Mouse (Mus musculus) NIH3T3 (cell line): ENCODE results near the gene Actn1.

Experiments
- DNase-seq: peaks from one replicate; pipeline ENCODE4 v3.0.0-alpha.2; 2012; ENCODE audit warnings: low read depth

Gene Actn1

DNA sequence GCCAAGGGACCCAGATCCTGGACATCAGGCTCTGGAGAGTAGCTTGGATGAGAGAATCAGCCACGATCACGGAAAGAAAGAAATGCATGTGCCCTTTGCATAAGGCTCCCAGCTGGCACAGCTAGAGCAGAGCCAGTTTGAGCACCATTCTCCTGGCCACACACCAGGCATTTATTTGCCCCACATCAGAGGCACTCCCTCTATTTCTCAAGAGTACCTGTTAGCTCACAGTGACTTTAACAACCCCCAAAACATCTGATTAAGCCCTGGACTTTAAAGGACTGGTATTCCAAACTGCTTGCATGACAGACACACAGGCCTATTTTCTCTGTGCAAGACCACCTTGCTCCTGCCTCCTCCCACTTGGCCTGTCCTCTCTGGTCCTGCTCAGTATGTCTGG is 78.3 kb downstream of the Actn1 start:
- no peak for DNase-seq

DNA sequence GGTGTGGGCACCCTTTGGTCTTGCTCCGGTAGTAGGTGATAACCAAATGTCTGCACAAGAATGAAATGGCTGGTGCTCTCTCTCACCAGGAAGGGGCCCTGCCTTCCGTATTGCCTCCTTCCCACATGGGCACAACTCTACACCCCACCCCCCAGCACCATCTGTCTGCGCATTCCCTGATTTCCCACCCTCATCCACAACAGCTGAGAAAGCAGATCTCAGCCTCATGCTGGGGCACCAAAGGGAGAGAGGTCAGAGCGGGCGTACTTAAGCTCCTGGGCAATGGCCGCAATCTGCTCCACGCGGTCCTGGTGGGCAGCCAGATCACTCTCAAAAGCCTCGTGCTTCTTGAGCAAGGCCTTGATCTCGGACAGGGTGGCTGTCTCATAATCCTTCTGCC is 82.1 kb downstream of the Actn1 start:
- DNase-seq = no peak

GRCm38 (mm10) chr12:80168736-80169135 is 91.4 kb downstream of the Actn1 start:
- DNase-seq = no peak

DNA sequence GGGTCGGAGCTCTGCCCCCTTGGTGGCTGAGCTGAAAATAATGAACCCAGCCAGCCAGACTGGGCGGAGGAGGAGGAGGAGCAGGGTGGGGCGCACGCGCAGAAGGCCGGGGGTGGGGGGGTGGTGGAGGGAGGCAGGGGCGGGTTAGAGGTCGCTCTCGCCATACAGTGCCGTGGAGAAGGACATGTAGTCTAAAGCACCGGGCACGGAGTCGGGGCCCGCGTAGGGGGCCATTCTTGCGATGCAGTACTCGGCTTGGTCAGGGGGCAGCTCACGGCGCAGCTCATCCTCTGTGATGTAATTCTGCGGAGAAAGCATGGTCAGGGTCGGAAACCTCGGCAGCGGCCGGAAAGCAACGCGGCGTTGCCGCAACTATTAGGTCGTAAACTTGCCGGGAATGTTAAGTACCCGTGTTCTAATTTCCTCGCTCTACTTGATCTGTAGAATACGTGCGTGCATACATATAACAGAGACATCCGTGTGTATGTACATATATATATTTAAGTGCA is 91.9 kb downstream of the Actn1 start:
- no peak for DNase-seq

GRCm38 (mm10) chr12:80167321-80167720 is 92.8 kb downstream of the Actn1 start:
- DNase-seq = no peak

- DNase-seq = peak; percentile 24
Measured at GRCm38 (mm10) chr12:80166651-80167050, 93.5 kb downstream of the Actn1 start.

GRCm38 (mm10) chr12:80164526-80164925 is 95.6 kb downstream of the Actn1 start:
- DNase-seq = peak; percentile 80

DNA sequence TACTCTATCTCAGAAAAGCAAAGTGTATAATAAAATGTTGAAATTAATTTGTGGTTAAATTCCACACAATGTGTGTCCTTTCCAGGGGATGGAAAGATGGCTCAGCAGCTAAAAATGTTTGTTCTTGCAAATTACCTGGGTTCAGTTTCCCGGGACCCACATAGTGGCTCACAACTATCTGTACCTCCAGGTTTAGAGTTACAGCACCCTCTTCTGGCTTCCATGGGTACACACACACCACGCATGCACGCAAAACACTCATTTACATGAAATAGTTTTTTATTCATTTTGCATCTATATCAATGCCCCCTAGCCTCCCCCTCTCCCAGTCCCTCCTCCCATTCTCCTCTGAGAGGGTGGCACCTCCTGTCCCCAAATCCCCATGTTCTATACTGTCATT is 97.7 kb downstream of the Actn1 start:
- no peak for DNase-seq

GRCm38 (mm10) chr12:80157675-80158074 is 102.5 kb downstream of the Actn1 start:
- peak; percentile 66 for DNase-seq

DNA sequence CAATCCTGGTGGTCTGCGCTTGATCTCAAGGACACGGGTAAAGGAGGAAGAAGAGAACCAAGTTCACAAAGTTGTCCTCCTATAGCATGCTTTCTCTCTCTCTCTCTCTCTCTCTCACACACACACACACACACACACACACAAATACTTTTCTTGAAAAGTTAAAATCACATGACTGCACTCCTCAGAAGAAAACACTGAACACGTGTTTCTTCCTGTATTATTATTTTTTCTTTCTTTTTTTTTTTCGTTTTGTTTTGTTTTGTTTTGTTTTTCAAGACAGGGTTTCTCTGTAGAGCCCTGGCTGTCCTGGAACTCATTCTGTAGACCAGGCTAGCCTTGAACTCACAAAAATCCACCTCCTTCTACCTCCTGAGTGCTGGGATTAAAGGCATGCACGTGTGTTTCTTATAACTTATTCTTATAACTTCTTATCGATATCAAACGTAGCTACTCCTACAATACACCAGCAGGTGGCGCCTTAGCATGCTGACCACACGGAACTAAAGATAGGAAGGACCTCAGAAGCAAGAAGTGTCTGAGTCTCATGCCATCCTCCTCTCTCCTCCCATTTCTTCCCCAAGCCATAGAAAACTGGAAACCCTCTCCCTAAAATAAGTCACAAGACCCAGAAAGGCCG is 106.4 kb downstream of the Actn1 start:
- peak; percentile 84 for DNase-seq

GRCm38 (mm10) chr12:80153078-80153477 is 107.1 kb downstream of the Actn1 start:
- DNase-seq = peak; percentile 34

GRCm38 (mm10) chr12:80151821-80152220 is 108.3 kb downstream of the Actn1 start:
- no peak for DNase-seq

DNA sequence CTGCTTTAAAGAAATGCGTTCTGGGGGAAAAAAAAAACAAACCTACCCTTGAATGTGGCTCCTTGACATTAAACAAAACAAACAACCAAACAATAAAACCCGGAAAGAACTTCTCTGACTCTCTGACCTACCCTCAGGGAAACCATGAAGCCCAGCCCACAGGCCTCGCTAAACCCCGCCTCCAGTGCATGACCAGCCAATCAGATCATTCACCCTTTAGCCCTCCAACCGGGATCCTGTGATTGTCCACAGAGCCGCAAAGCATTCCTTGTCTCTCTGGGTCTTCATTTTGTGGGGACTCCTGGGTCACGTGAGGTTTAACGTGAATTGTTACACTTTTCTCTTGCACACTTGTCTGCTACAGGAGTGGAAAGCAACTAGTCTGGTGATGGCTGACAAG is 109.5 kb downstream of the Actn1 start:
- DNase-seq = no peak

- no peak for DNase-seq
Measured at GRCm38 (mm10) chr12:80147563-80148214, 112.5 kb downstream of the Actn1 start.

DNA sequence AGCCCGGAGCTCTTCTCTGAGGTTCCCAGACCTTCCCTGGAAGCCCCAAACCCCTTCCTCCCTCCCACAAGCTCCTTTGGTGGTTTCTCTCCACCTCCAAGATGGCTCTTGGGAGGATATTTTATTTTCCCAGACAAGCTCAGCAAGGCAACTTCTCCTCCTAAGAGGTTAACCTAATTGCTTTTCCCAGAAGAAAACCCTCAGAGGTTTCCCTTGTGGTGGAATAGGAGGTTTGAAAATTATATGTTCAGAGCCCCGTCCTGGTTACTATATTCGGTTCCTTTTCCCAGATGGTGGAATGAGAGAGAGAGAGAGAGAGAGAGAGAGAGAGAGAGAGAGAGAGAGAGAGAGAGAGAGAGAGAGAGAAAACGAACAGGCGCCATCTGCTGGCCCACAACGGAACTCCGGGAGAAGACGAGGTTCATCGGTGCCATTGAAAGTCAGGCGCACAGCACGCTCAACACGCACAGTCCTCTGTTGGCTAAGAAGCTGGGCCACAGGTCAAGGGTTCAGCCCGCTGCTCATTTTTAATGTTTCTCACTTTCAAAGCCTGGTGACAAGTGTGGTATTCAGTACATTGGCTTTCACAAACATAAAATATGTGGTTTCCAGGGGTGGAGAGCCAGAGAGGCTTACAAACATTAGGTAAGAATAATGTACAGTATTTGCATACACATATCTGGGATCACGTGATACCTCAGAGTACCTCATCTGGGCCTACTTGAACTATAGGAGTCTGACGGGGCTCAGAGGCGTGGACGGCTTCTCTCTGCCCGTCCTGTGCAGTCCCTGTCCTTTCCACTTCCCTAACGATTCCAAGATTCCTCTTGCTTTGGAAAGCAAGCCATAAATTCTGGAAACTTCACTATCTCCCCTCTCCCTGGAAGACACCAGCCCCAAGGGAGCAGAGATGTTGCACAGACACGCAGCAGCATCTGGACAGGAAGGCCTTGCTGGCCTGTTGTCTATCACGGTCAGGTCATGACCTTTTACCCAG is 113.6 kb downstream of the Actn1 start:
- DNase-seq = peak; percentile 79

GRCm38 (mm10) chr12:80145365-80145764 is 114.8 kb downstream of the Actn1 start:
- no peak for DNase-seq

DNA sequence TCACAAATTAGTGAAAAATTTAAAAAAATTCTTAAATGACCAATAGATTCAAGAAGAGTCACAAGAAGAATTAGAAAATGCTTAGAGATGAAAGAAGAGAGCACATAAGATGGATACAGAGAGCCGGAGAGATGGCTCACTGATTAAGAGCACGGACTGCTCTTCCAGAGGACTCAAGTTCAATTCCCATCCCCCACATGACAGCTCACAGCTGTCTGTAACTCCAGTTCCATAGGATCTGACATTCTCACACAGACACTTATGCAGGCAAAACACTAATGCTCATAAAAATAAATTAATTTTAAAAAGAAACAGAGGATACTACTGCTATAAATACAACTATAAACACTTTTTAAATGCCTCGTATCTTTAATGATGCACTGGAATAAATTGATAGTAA is 115.3 kb downstream of the Actn1 start:
- no peak for DNase-seq

DNA sequence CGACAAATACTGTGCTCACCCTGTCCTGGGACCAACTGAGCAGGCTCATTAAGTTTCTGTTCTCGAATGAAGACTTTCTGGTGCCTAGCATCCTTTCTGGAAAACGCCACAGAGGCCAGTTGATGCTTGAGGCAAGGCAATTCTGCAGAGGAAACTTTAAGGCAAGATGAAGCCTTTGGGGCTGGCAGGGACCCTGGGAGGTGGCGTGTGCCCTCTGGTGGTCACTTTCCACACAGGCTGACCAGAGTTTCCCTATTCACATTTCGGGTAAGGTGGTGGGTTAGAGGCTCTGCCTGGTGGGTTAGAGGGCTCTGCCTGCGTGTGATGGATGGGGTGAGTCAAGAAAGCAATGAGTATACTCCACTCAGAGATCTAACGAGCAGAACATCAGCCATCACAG is 118.7 kb downstream of the Actn1 start:
- DNase-seq = peak; percentile 83

- DNase-seq = peak; percentile 48
Measured at GRCm38 (mm10) chr12:80141011-80141410, 119.2 kb downstream of the Actn1 start.

DNA sequence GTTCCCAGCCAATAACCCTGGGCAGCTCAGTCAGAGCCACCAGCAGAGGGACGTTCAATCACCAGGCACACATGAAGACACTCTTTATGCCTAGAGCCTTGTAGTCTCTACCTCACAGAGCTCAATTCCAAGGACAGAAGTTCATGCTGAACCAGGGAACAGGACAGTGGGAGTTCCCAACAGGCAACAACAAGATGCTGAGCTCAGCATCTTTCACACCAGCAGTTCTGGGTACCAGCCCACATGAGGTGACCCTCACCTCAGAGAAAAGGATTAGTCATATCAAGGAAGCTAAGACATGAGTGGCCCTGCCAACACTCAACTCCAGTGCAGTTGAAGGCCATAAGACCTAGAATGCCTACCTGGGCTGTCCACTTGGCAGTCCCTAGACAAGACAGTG is 122.4 kb downstream of the Actn1 start:
- no peak for DNase-seq

GRCm38 (mm10) chr12:80137246-80137645 is 122.9 kb downstream of the Actn1 start:
- no peak for DNase-seq

- no peak for DNase-seq
Measured at GRCm38 (mm10) chr12:80136264-80136930, 123.8 kb downstream of the Actn1 start.
